11 mouse cellular contexts compared by ENCODE assay signal in genomic region chr5:100007040-100007375, GRCm38 (mm10). TPM values are rescaled to one million over a fixed set of nuclear protein-coding genes. Genes with fewer than 3 reads are reported as not detected.
DNase-seq lines count a peak whose midpoint lies in the region; ATAC-seq and TF ChIP-seq lines count a peak whose summit lies in the region.
"Had no signal": no experiment of that assay in that cellular context is flagged by ENCODE, and none has a peak within 500 bp of the region (broad histone marks: within the 10 kb centered on the region; RNA-seq: fewer than 3 reads in every experiment).

No protein-coding gene starts in this region.

- no peak overlapping the region for H3K4me2 ChIP-seq in heart, embryonic 12.5 days
- H3K4me2 ChIP-seq in stomach, postnatal 0 days (replicated peaks; ENCODE audit: low read depth) = no peak overlapping the region
- H3K4me2 ChIP-seq: hindbrain, embryonic 12.5 days; neural tube, embryonic 15.5 days had no signal

- no peak for ATAC-seq in heart, embryonic 12.5 days (ENCODE audit: insufficient number of reproducible peaks, low FRiP score)
- no peak for ATAC-seq in stomach, postnatal 0 days (ENCODE audit: low FRiP score, low TSS enrichment)

- 89% methylated on average over 4 of the region's 4 CpGs for WGBS in heart, embryonic 12.5 days
- WGBS in stomach, postnatal 0 days = 87% methylated on average over 4 of the region's 4 CpGs

- no peaks in the 10 kb centered on the region for H3K9me3 ChIP-seq in heart, embryonic 12.5 days (replicated peaks)
- H3K9me3 ChIP-seq in stomach, postnatal 0 days (ENCODE audit: control insufficient read depth, low read length) = no peaks in the 10 kb centered on the region
- H3K9me3 ChIP-seq: hindbrain, embryonic 12.5 days; midbrain, embryonic 10.5 days; neural tube, embryonic 15.5 days had no signal

- H3K4me3 ChIP-seq in heart, embryonic 12.5 days = no peak overlapping the region
- H3K4me3 ChIP-seq in stomach, postnatal 0 days (ENCODE audit: low read depth, low read length) = no peak overlapping the region
- H3K4me3 ChIP-seq: hindbrain, embryonic 12.5 days; midbrain, embryonic 10.5 days; neural tube, embryonic 15.5 days had no signal

- H3K27ac ChIP-seq in heart, embryonic 12.5 days (ENCODE audit: poor library complexity, severe bottlenecking) = no peak overlapping the region
- H3K27ac ChIP-seq in stomach, postnatal 0 days (replicated peaks) = peak overlapping the region; percentile 74
- H3K27ac ChIP-seq: hindbrain, embryonic 12.5 days; midbrain, embryonic 10.5 days; neural tube, embryonic 15.5 days had no signal

- DNase-seq in heart, adult 11 months = peak; percentile 55
- DNase-seq in lung, postnatal 36 days = peak; percentile 29
- no peak for DNase-seq in lung, postnatal 25 days (ENCODE audit: low spot score)
- peak; percentile 24 for DNase-seq in embryo, embryonic 11 days
- DNase-seq in stomach, postnatal 0 days (ENCODE audit: low spot score) = peak; percentile 24
- no peak for DNase-seq in spleen, postnatal 36 days (ENCODE audit: low spot score in 2 of 2)
- no peak for DNase-seq in frontal cortex, postnatal 36 days (ENCODE audit: low spot score in 2 of 2)

- no peak overlapping the region for H3K9ac ChIP-seq in heart, embryonic 12.5 days
- H3K9ac ChIP-seq in stomach, postnatal 0 days (ENCODE audit: low read length) = no peak overlapping the region
- H3K9ac ChIP-seq: hindbrain, embryonic 12.5 days; neural tube, embryonic 15.5 days had no signal

- TF ChIP-seq EP300 in stomach, postnatal 0 days (optimal IDR thresholded peaks at IDR 0.05) = no peak

- H3K27me3 ChIP-seq in heart, embryonic 12.5 days (replicated peaks) = no peaks in the 10 kb centered on the region
- H3K27me3 ChIP-seq in stomach, postnatal 0 days (ENCODE audit: control insufficient read depth, insufficient read depth, low read length) = no peaks in the 10 kb centered on the region
- H3K27me3 ChIP-seq: hindbrain, embryonic 12.5 days; neural tube, embryonic 15.5 days had no signal

- no peaks in the 10 kb centered on the region for H3K36me3 ChIP-seq in heart, embryonic 12.5 days
- no peaks in the 10 kb centered on the region for H3K36me3 ChIP-seq in stomach, postnatal 0 days (ENCODE audit: control insufficient read depth, insufficient read depth, low read length)
- H3K36me3 ChIP-seq: hindbrain, embryonic 12.5 days; midbrain, embryonic 10.5 days; neural tube, embryonic 15.5 days had no signal

- peak; percentile 42 for TF ChIP-seq CTCF in stomach, postnatal 0 days (IDR thresholded peaks at IDR 0.05; ENCODE audit: low read depth)

- H3K4me1 ChIP-seq in heart, embryonic 12.5 days (replicated peaks) = peaks cover 21% of the 10 kb centered on the region
- H3K4me1 ChIP-seq in stomach, postnatal 0 days (replicated peaks; ENCODE audit: control insufficient read depth, insufficient read depth) = no peaks in the 10 kb centered on the region
- H3K4me1 ChIP-seq: midbrain, embryonic 10.5 days; neural tube, embryonic 15.5 days had no signal

RNA-seq across cellular contexts. Expression of gene 4930524J08Rik, which starts 28.1 kb away (rescaled TPM):
- 1.4 and 1.6 TPM in 2 replicates for polyA plus RNA-seq in heart, embryonic 12.5 days (2016; fragmentation: Nextera tagmentation; extraction: Ambion mirVana)
- 1.9 and 2.6 TPM in 2 replicates for polyA plus RNA-seq in stomach, postnatal 0 days (2015; fragmentation: Nextera tagmentation; extraction: Ambion mirVana)

RNA-seq across cellular contexts. Expression of gene Hnrnpd, which starts 28.3 kb away (rescaled TPM):
- 213 and 235 TPM in 2 replicates for polyA plus RNA-seq in heart, embryonic 12.5 days (2016; fragmentation: Nextera tagmentation; extraction: Ambion mirVana)
- polyA plus RNA-seq in stomach, postnatal 0 days (2015; fragmentation: Nextera tagmentation; extraction: Ambion mirVana) = 53.5 and 61.4 TPM in 2 replicates

RNA-seq across cellular contexts. Expression of gene Hnrnpdl, which starts 32.5 kb away (rescaled TPM):
- polyA plus RNA-seq in heart, embryonic 12.5 days (2016; fragmentation: Nextera tagmentation; extraction: Ambion mirVana) = 112 and 117 TPM in 2 replicates
- polyA plus RNA-seq in stomach, postnatal 0 days (2015; fragmentation: Nextera tagmentation; extraction: Ambion mirVana) = 58.8 and 58.9 TPM in 2 replicates

RNA-seq across cellular contexts. Expression of gene Enoph1, which starts 32.8 kb away (rescaled TPM):
- 26.0 and 26.9 TPM in 2 replicates for polyA plus RNA-seq in heart, embryonic 12.5 days (2016; fragmentation: Nextera tagmentation; extraction: Ambion mirVana)
- 23.4 and 23.5 TPM in 2 replicates for polyA plus RNA-seq in stomach, postnatal 0 days (2015; fragmentation: Nextera tagmentation; extraction: Ambion mirVana)

Comparison
In these comparisons a context has a peak if more than half of its experiments do, and no peak if none do; other contexts are left out.
1. DNase-seq: peak in heart, adult 11 months (single experiment), lung, postnatal 36 days (single experiment), embryo, embryonic 11 days (single experiment) and stomach, postnatal 0 days (single experiment); none in lung, postnatal 25 days (single experiment), spleen, postnatal 36 days (0 of 2) and frontal cortex, postnatal 36 days (0 of 2).